Mouse (Mus musculus) liver, adult (tissue): Measurements from ENCODE around the gene Ncln.

ENCODE experiments used
- GATA4 ChIP-seq: IDR thresholded peaks from 2 replicates; pipeline ENCODE4 v1.6.1; 2014; ENCODE audit warnings: mild to moderate bottlenecking, low read length; ENCODE audit not compliant: insufficient replicate concordance

Gene Ncln

GRCm38 (mm10) chr10:81483983-81484382 is 12.2 kb downstream of the Ncln start:
- TF ChIP-seq GATA4 = no peak

GRCm38 (mm10) chr10:81482533-81482889 is 13.7 kb downstream of the Ncln start, which contains the start of gene Celf5:
Gene Celf5 (minus strand): TSS chr10:81482709.
- no peak for TF ChIP-seq GATA4

- TF ChIP-seq GATA4 = no peak
These were observed 14.3 kb downstream of the Ncln start for GRCm38 (mm10) chr10:81481605-81482532.

GRCm38 (mm10) chr10:81474461-81474860 is 21.7 kb downstream of the Ncln start:
- TF ChIP-seq GATA4 = no peak

GRCm38 (mm10) chr10:81473003-81473451 is 23.2 kb downstream of the Ncln start:
- no peak for TF ChIP-seq GATA4

GRCm38 (mm10) chr10:81472403-81473002 is 23.7 kb downstream of the Ncln start:
- no peak for TF ChIP-seq GATA4

- no peak for TF ChIP-seq GATA4
These were observed 25.7 kb downstream of the Ncln start for GRCm38 (mm10) chr10:81470454-81470853.

- TF ChIP-seq GATA4 = no peak
These were observed 26.9 kb downstream of the Ncln start for GRCm38 (mm10) chr10:81469253-81469652.

GRCm38 (mm10) chr10:81467670-81468235 is 28.4 kb downstream of the Ncln start:
- TF ChIP-seq GATA4 = no peak

GRCm38 (mm10) chr10:81466881-81467280 is 29.3 kb downstream of the Ncln start:
- no peak for TF ChIP-seq GATA4

- no peak for TF ChIP-seq GATA4
These were observed 30.1 kb downstream of the Ncln start for GRCm38 (mm10) chr10:81466066-81466465.

- TF ChIP-seq GATA4 = no peak
These were observed 30.9 kb downstream of the Ncln start for GRCm38 (mm10) chr10:81465265-81465645.

GRCm38 (mm10) chr10:81464405-81465264 is 31.6 kb downstream of the Ncln start:
- TF ChIP-seq GATA4 = no peak

- no peak for TF ChIP-seq GATA4
These were observed 32.7 kb downstream of the Ncln start for GRCm38 (mm10) chr10:81463531-81463930.

GRCm38 (mm10) chr10:81462917-81463316 is 33.3 kb downstream of the Ncln start:
- TF ChIP-seq GATA4 = no peak
